Mouse (Mus musculus) heart, adult 2 months (tissue): ENCODE results near the gene Synpr.

Experiments
- CTCF ChIP-seq: fragments of 200-600 bp; IDR thresholded peaks from 2 replicates; pipeline ENCODE4 v1.8.1; 2022; ENCODE audit warnings: antibody characterized with exemption, mild to moderate bottlenecking, moderate library complexity
- POLR2A ChIP-seq: fragments of 200-500 bp; IDR thresholded peaks from 2 replicates; pipeline ENCODE4 v1.6.1; 2011; ENCODE audit warnings: mild to moderate bottlenecking, low read depth, low read length, control low read depth; ENCODE audit not compliant: insufficient read depth

DNA sequence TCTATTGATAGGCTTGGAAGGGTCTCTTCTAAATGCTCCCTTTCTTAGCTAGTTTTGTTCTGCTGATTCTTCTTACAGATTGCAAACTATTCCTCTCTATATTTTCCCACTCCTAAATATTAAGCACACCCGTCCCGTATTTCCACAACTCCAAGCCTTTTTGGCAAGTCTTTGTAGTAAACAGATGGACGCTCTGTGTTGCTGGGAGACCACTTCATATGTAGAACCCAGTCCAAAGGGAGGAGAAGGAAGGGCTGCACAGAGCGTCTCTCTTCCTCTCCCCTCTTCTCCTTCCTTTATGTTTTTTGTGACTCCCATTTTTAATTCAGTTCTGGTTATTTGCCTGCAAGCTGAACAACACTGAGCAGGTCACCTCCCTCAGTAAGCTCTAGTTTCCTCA is 1.4 kb upstream of the Synpr start:
- no peak for TF ChIP-seq POLR2A
- TF ChIP-seq CTCF: no peak
